Mouse (Mus musculus): ENCODE data around the gene Amer3.

GRCm38 (mm10) chr1:34573221-34573620 is 6.2 kb upstream of the Amer3 start:
- TF ChIP-seq POLR2A (IDR thresholded peaks at IDR 0.05; ENCODE audit: control insufficient read depth, extremely low read depth, insufficient read depth, low read length, poor library complexity) (no peak), CTCF (IDR thresholded peaks at IDR 0.05; ENCODE audit: borderline replicate concordance, control insufficient read depth, extremely low read depth, insufficient read depth, low read length, poor library complexity) (no peak)
